In genomic region chr10:85587758-85588157, GRCm38 (mm10) we compare ENCODE assay signal across 23 mouse cellular contexts.
DNase-seq lines count a peak whose midpoint lies in the region; ATAC-seq and TF ChIP-seq lines count a peak whose summit lies in the region.
"Had no signal": no experiment of that assay in that cellular context is flagged by ENCODE, and none has a peak within 500 bp of the region (broad histone marks: within the 10 kb centered on the region; RNA-seq: fewer than 3 reads in every experiment).

No protein-coding gene starts in this region.

- no peaks in the 10 kb centered on the region for H3K36me3 ChIP-seq in MEL (ENCODE audit: control insufficient read depth in 1 of 2, insufficient read depth in 2 of 2, low read length in 2 of 2)
- no peaks in the 10 kb centered on the region for H3K36me3 ChIP-seq in midbrain, embryonic 15.5 days (replicated peaks)
- H3K36me3 ChIP-seq: embryonic facial prominence, embryonic 13.5 days; embryonic facial prominence, embryonic 15.5 days; forebrain, embryonic 15.5 days had no signal

- no peak overlapping the region for H3K4me3 ChIP-seq in MEL (ENCODE audit: control insufficient read depth in 1 of 2, insufficient read depth in 1 of 2, low read depth in 2 of 2, low read length in 2 of 2)
- no peak overlapping the region for H3K4me3 ChIP-seq in midbrain, embryonic 15.5 days
- H3K4me3 ChIP-seq: embryonic facial prominence, embryonic 13.5 days; embryonic facial prominence, embryonic 15.5 days; forebrain, embryonic 13.5 days; forebrain, embryonic 15.5 days had no signal

- peak; percentile 5 for DNase-seq in MEL (ENCODE audit: low read depth, low spot score)
- DNase-seq in left cerebral cortex, postnatal 4 days: no peak
- no peak for DNase-seq in heart, postnatal 25 days (ENCODE audit: low spot score)
- DNase-seq: adrenal gland, adult 8-10 months; adrenal gland, postnatal 14 days; adrenal gland, postnatal 36 days; cerebellum, adult 11-12 months; cerebellum, adult 2 months; cerebellum, adult 9-10 months; cerebellum, postnatal 10 days; cerebellum, postnatal 25 days; embryo, embryonic 11 days; forebrain, postnatal 0 days had no signal

- intact Hi-C loops in left cerebral cortex, postnatal 4 days (cut with DNase I): no loop called here
- intact Hi-C loops in heart, postnatal 25 days (cut with DNase I): no loop called here

- no peaks in the 10 kb centered on the region for H3K4me1 ChIP-seq in MEL (ENCODE audit: control insufficient read depth in 1 of 2, insufficient read depth in 2 of 2, low read length in 2 of 2)
- peaks cover 8% of the 10 kb centered on the region; the same call in 1 of the 2 replicates for H3K4me1 ChIP-seq in midbrain, embryonic 15.5 days
- H3K4me1 ChIP-seq: embryonic facial prominence, embryonic 13.5 days; embryonic facial prominence, embryonic 15.5 days had no signal

- no peak overlapping the region for H3K9ac ChIP-seq in MEL (ENCODE audit: control insufficient read depth, low read depth, low read length, poor library complexity, severe bottlenecking)
- H3K9ac ChIP-seq in midbrain, embryonic 15.5 days: no peak overlapping the region
- H3K9ac ChIP-seq: embryonic facial prominence, embryonic 13.5 days; embryonic facial prominence, embryonic 15.5 days; forebrain, embryonic 13.5 days; forebrain, embryonic 15.5 days; forebrain, postnatal 0 days had no signal

- no peak overlapping the region for H3K4me2 ChIP-seq in midbrain, embryonic 15.5 days
- H3K4me2 ChIP-seq: embryonic facial prominence, embryonic 13.5 days; embryonic facial prominence, embryonic 15.5 days; forebrain, embryonic 13.5 days; forebrain, embryonic 15.5 days had no signal

- TF ChIP-seq EP300 in MEL (IDR thresholded peaks at IDR 0.05; ENCODE audit: low read depth in 1 of 2, low read length in 2 of 2): no peak

- no peak overlapping the region for H3K27ac ChIP-seq in MEL (ENCODE audit: control insufficient read depth, low read depth, low read length)
- H3K27ac ChIP-seq in midbrain, embryonic 15.5 days: no peak overlapping the region
- H3K27ac ChIP-seq: embryonic facial prominence, embryonic 13.5 days; embryonic facial prominence, embryonic 15.5 days; forebrain, embryonic 13.5 days; forebrain, embryonic 15.5 days had no signal

- no peak for TF ChIP-seq POLR2A in MEL (IDR thresholded peaks at IDR 0.05; ENCODE audit: control insufficient read depth in 1 of 2, insufficient read depth in 1 of 2, low read depth in 1 of 2, low read length in 2 of 2, poor library complexity in 1 of 2)

- no peaks in the 10 kb centered on the region for H3K27me3 ChIP-seq in MEL (ENCODE audit: control insufficient read depth in 1 of 2, insufficient read depth in 2 of 2, low read length in 2 of 2)
- no peaks in the 10 kb centered on the region for H3K27me3 ChIP-seq in midbrain, embryonic 15.5 days (replicated peaks)
- H3K27me3 ChIP-seq: embryonic facial prominence, embryonic 13.5 days; embryonic facial prominence, embryonic 15.5 days; forebrain, embryonic 13.5 days; forebrain, embryonic 15.5 days; Patski had no signal

- H3K79me2 ChIP-seq in MEL (ENCODE audit: control insufficient read depth, insufficient read depth, low read length, poor library complexity): no peaks in the 10 kb centered on the region

- WGBS in midbrain, embryonic 15.5 days: 96% methylated on average over 3 of the region's 3 CpGs

- no peaks in the 10 kb centered on the region for H3K9me3 ChIP-seq in MEL (replicated peaks; ENCODE audit: insufficient read depth, low read length)
- H3K9me3 ChIP-seq in midbrain, embryonic 15.5 days: no peaks in the 10 kb centered on the region
- H3K9me3 ChIP-seq: embryonic facial prominence, embryonic 13.5 days; embryonic facial prominence, embryonic 15.5 days; forebrain, embryonic 13.5 days; forebrain, embryonic 15.5 days had no signal

- TF ChIP-seq RAD21 in MEL (IDR thresholded peaks at IDR 0.05; ENCODE audit: low read depth, low read length): no peak

- peak; percentile 89 for ATAC-seq in common myeloid progenitor, adult 5-6 weeks (replicated peaks; ENCODE audit: low read depth, poor library complexity, severe bottlenecking)
- peak; percentile 84 for ATAC-seq in hematopoietic stem cell, adult 5-6 weeks (replicated peaks in 1 of 2; ENCODE audit: insufficient read depth in 1 of 2, low FRiP score in 2 of 2, low TSS enrichment in 1 of 2, low read depth in 1 of 2, poor library complexity in 2 of 2, severe bottlenecking in 2 of 2)
- peak; percentile 94 for ATAC-seq in megakaryocyte progenitor cell, adult 5-6 weeks (replicated peaks; ENCODE audit: poor library complexity)
- ATAC-seq in midbrain, embryonic 15.5 days (replicated peaks): no peak
- ATAC-seq: activated CD4-positive, CD25-positive, alpha-beta regulatory T cell, adult 4 months; forebrain, embryonic 13.5 days; forebrain, embryonic 15.5 days; forebrain, postnatal 0 days; Patski had no signal

- no peak for TF ChIP-seq CTCF in MEL (IDR thresholded peaks at IDR 0.05 in 2 of 3, conservative IDR thresholded peaks at IDR 0.05 in 1 of 3; ENCODE audit: control insufficient read depth in 1 of 3, insufficient read depth in 1 of 3, low read depth in 2 of 3, low read length in 3 of 3, poor library complexity in 1 of 3, severe bottlenecking in 1 of 3)

TF ChIP-seq in MEL, 35 proteins besides CTCF, POLR2A, EP300 and RAD21:
- no peak for TF ChIP-seq ZC3H11A (IDR thresholded peaks at IDR 0.05; ENCODE audit: low read depth, low read length)
- TF ChIP-seq E2F4 (IDR thresholded peaks at IDR 0.05; ENCODE audit: borderline replicate concordance, low read depth, low read length): no peak
- no peak for TF ChIP-seq ZNF384 (IDR thresholded peaks at IDR 0.05; ENCODE audit: low read depth, low read length)
- no peak for TF ChIP-seq GABPA (IDR thresholded peaks at IDR 0.05; ENCODE audit: low read depth, low read length)
- TF ChIP-seq MEF2A (IDR thresholded peaks at IDR 0.05; ENCODE audit: extremely low read depth, insufficient replicate concordance, low read depth, low read length, poor library complexity, severe bottlenecking): no peak
- TF ChIP-seq TCF12 (IDR thresholded peaks at IDR 0.05; ENCODE audit: low read depth, low read length): no peak
- TF ChIP-seq HCFC1 (IDR thresholded peaks at IDR 0.05; ENCODE audit: low read depth, low read length): no peak
